Mouse (Mus musculus): Measurements from ENCODE around the gene Papolg. TPM values are rescaled to one million over a fixed set of nuclear protein-coding genes. Genes with fewer than 3 reads are reported as not detected.
A peak's percentile ranks its signal among the peaks of the same experiment; 100 is the strongest.

The Papolg gene
- total RNA-seq (2012; rRNA removed) = 6.5 and 7.9 TPM in 2 replicates
- polyA plus RNA-seq (2012; ENCODE audit: insufficient read depth in 1 of 2, insufficient read length in 2 of 2, low read depth in 1 of 2, low replicate concordance in 2 of 2, missing spikeins in 1 of 2) = 1 to 10 TPM in 1 of 2 experiments, not detected in 1; 7.9 TPM

DNA sequence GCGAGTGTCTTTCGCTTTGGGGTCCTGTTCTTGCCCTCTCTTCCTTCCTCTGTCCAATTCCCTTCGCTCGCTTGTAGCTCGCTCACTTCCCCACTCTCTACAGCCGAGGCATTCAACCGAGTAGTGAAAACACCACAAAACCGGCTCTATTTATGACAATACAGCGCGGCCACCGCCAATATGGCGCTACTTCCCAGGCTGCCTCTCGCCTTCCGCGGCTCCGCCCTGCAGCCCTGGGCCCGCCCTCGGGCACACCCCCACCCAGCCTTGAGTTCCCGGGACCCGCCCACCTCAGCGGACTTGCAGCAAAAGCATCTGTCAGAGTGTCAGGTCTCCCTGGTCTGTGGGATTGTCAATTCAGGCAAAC, at the start of gene Papolg:
TSS of gene Papolg (minus strand) at position 194 of the 367 bp plus-strand sequence.
- Histone ChIP-seq H3K9ac (ENCODE audit: control insufficient read depth, low read depth, low read length, poor library complexity, severe bottlenecking) (peak within 1 kb of the TSS; percentile 81), H3K4me1 (ENCODE audit: control insufficient read depth in 1 of 2, insufficient read depth in 2 of 2, low read length in 2 of 2) (peaks cover 5 to 6% of the 10 kb centered on the region in 2 experiments), H3K36me3 (ENCODE audit: control insufficient read depth in 1 of 2, insufficient read depth in 2 of 2, low read length in 2 of 2) (peaks cover 4 to 14% of the 10 kb centered on the region in 2 experiments; a peak in 3 of 4 replicates), H3K27ac (ENCODE audit: control insufficient read depth, low read depth, low read length) (peak within 1 kb of the TSS; percentile 94), H3K4me3 (ENCODE audit: control insufficient read depth in 1 of 2, insufficient read depth in 1 of 2, low read depth in 2 of 2, low read length in 2 of 2) (peak within 1 kb of the TSS; percentile 89 to 100), H3K79me2 (ENCODE audit: control insufficient read depth, insufficient read depth, low read length, poor library complexity) (peaks cover 12% of the 10 kb centered on the region), H3K27me3 (ENCODE audit: control insufficient read depth in 1 of 2, insufficient read depth in 2 of 2, low read length in 2 of 2) (peaks cover 3 to 5% of the 10 kb centered on the region in 2 experiments; a peak in 3 of 4 replicates), H3K9me3 (replicated peaks; ENCODE audit: insufficient read depth, low read length) (no peaks in the 10 kb centered on the region)
- peak; percentile 97 for DNase-seq (ENCODE audit: low read depth, low spot score)
- TF ChIP-seq MAZ (IDR thresholded peaks at IDR 0.05; ENCODE audit: low read depth, low read length) (no peak), ZKSCAN1 (IDR thresholded peaks at IDR 0.05; ENCODE audit: low read depth, low read length) (no peak), HCFC1 (IDR thresholded peaks at IDR 0.05; ENCODE audit: low read depth, low read length) (peak; percentile 78), MAX (IDR thresholded peaks at IDR 0.05; ENCODE audit: low read length) (peak; percentile 30; the same call in 1 of the 2 replicates), JUND (IDR thresholded peaks at IDR 0.05; ENCODE audit: low read depth, low read length) (no peak), POLR2AphosphoS2 (IDR thresholded peaks at IDR 0.05; ENCODE audit: low read length) (peak; percentile 92), TBP (IDR thresholded peaks at IDR 0.05; ENCODE audit: low read depth, low read length) (peak; percentile 79), BHLHE40 (IDR thresholded peaks at IDR 0.05; ENCODE audit: borderline replicate concordance, low read depth, low read length) (no peak), TCF12 (IDR thresholded peaks at IDR 0.05; ENCODE audit: low read depth, low read length) (no peak), MAFK (IDR thresholded peaks at IDR 0.05; ENCODE audit: borderline replicate concordance, low read depth, low read length) (no peak), NELFE (IDR thresholded peaks at IDR 0.05; ENCODE audit: low read depth, low read length) (peak; percentile 92), CHD2 (IDR thresholded peaks at IDR 0.05; ENCODE audit: low read length) (no peak), EP300 (IDR thresholded peaks at IDR 0.05; ENCODE audit: low read depth in 1 of 2, low read length in 2 of 2) (no peak), CTCF (IDR thresholded peaks at IDR 0.05 in 2 of 3, conservative IDR thresholded peaks at IDR 0.05 in 1 of 3; ENCODE audit: control insufficient read depth in 1 of 3, insufficient read depth in 1 of 3, low read depth in 2 of 3, low read length in 3 of 3, poor library complexity in 1 of 3, severe bottlenecking in 1 of 3) (no peak), POLR2A (IDR thresholded peaks at IDR 0.05; ENCODE audit: control insufficient read depth in 1 of 2, insufficient read depth in 1 of 2, low read depth in 1 of 2, low read length in 2 of 2, poor library complexity in 1 of 2) (peak; percentile 94 to 97), MXI1 (IDR thresholded peaks at IDR 0.05; ENCODE audit: low read depth, low read length) (peak; percentile 64; the same call in 1 of the 2 replicates), ZC3H11A (IDR thresholded peaks at IDR 0.05; ENCODE audit: low read depth, low read length) (no peak), RCOR1 (IDR thresholded peaks at IDR 0.05; ENCODE audit: low read depth, low read length) (no peak), RAD21 (IDR thresholded peaks at IDR 0.05; ENCODE audit: low read depth, low read length) (no peak), GABPA (IDR thresholded peaks at IDR 0.05; ENCODE audit: low read depth, low read length) (no peak), TAL1 (IDR thresholded peaks at IDR 0.05; ENCODE audit: low read length) (no peak), ELF1 (IDR thresholded peaks at IDR 0.05; ENCODE audit: low read depth, low read length) (no peak), CHD1 (IDR thresholded peaks at IDR 0.05; ENCODE audit: low read depth, low read length) (no peak), UBTF (IDR thresholded peaks at IDR 0.05; ENCODE audit: borderline replicate concordance, insufficient read depth, low read depth, low read length) (no peak), SIN3A (IDR thresholded peaks at IDR 0.05; ENCODE audit: low read length) (peak; percentile 89), KAT2A (conservative IDR thresholded peaks at IDR 0.05; ENCODE audit: low read depth, low read length) (no peak), ZNF384 (IDR thresholded peaks at IDR 0.05; ENCODE audit: low read depth, low read length) (no peak), ETS1 (IDR thresholded peaks at IDR 0.05; ENCODE audit: low read depth, low read length) (no peak; the same call in 1 of the 2 replicates), GATA1 (IDR thresholded peaks at IDR 0.05; ENCODE audit: low read depth, low read length) (no peak), MEF2A (IDR thresholded peaks at IDR 0.05; ENCODE audit: extremely low read depth, insufficient replicate concordance, low read depth, low read length, poor library complexity, severe bottlenecking) (no peak), USF1 (IDR thresholded peaks at IDR 0.05; ENCODE audit: low read depth, low read length) (no peak), USF2 (IDR thresholded peaks at IDR 0.05; ENCODE audit: borderline replicate concordance in 1 of 2, insufficient read depth in 1 of 2, low read depth in 1 of 2, low read length in 2 of 2) (no peak), MYB (IDR thresholded peaks at IDR 0.05; ENCODE audit: low read depth, low read length) (no peak), POLR2AphosphoS5 (IDR thresholded peaks at IDR 0.05; ENCODE audit: borderline replicate concordance, low read depth, low read length) (no peak), SMC3 (IDR thresholded peaks at IDR 0.05; ENCODE audit: low read depth, low read length) (no peak), ZMIZ1 (IDR thresholded peaks at IDR 0.05; ENCODE audit: low read depth, low read length) (peak; percentile 92), MYC (IDR thresholded peaks at IDR 0.05; ENCODE audit: low read depth, low read length) (peak; percentile 42; the same call in 1 of the 2 replicates)
